Mouse (Mus musculus) c-Kit-positive CD71-positive TER-119-positive erythroid progenitor cells, embryonic 14.5 days (primary cell): ENCODE data around the gene Gm28961.
"Not testable (repeated sequence)": the region's sequence is repeated elsewhere in the genome, so short reads cannot be mapped to it uniquely, and the experiment has no call there.

Experiments used
- DNase-seq: peaks from one replicate; pipeline ENCODE4 v3.0.0-alpha.2; 2013; ENCODE audit warnings: low spot score

Gene Gm28961

GRCm38 (mm10) chrY:57705397-57705796, at the start of gene Gm28961:
Gm28961 (plus strand) TSS chrY:57705697.
- not testable (repeated sequence) for DNase-seq
